Mouse (Mus musculus) forebrain, postnatal 0 days (tissue): Measurements from ENCODE around the gene Kbtbd8. TPM values are rescaled to one million over a fixed set of nuclear protein-coding genes. Genes with fewer than 3 reads are reported as not detected.

Experiments
- ATAC-seq: fragments of 200-750 bp; cut with Nextera tagmentation; 2 replicates; pipeline ENCODE4 v1.8.0; 2017; ENCODE audit warnings: mild to moderate bottlenecking, moderate library complexity
- DNase-seq: peaks from one replicate; pipeline ENCODE4 v3.0.0-alpha.2; 2015
- H3K27ac ChIP-seq: fragments of 300-500 bp; sonication (generic); 2 replicates; pipeline ENCODE4 v1.5.1; 2014; ENCODE audit warnings: low read depth, mild to moderate bottlenecking, antibody characterized with exemption, low read length, moderate library complexity, mixed read lengths
- H3K27me3 ChIP-seq: fragments of 300-500 bp; sonication (generic); 2 replicates; pipeline ENCODE4 v1.6.1; 2014; ENCODE audit warnings: mild to moderate bottlenecking, low read length, mixed read lengths; ENCODE audit not compliant: insufficient read depth
- H3K36me3 ChIP-seq: fragments of 300-500 bp; sonication (generic); 2 replicates; pipeline ENCODE4 v1.6.1; 2014; ENCODE audit warnings: mild to moderate bottlenecking, moderate library complexity; ENCODE audit not compliant: insufficient read depth
- H3K4me1 ChIP-seq: fragments of 300-500 bp; sonication (generic); 2 replicates; pipeline ENCODE4 v1.6.1; 2014; ENCODE audit warnings: antibody characterized with exemption; ENCODE audit not compliant: insufficient read depth
- H3K4me2 ChIP-seq: fragments of 300-500 bp; sonication (generic); 2 replicates; pipeline ENCODE4 v1.6.1; 2014; ENCODE audit warnings: low read depth, mild to moderate bottlenecking, moderate library complexity
- H3K4me3 ChIP-seq: fragments of 300-500 bp; sonication (generic); 2 replicates; pipeline ENCODE4 v1.5.1; 2014; ENCODE audit warnings: low read depth, low read length, mixed read lengths
- H3K9ac ChIP-seq: fragments of 300-500 bp; sonication (generic); 2 replicates; pipeline ENCODE4 v1.6.1; 2014; ENCODE audit warnings: mild to moderate bottlenecking
- H3K9me3 ChIP-seq: fragments of 300-500 bp; sonication (generic); 2 replicates; pipeline ENCODE4 v1.6.1; 2016; ENCODE audit warnings: low read length
- CTCF ChIP-seq: sonication (generic); IDR thresholded peaks from 2 replicates; pipeline ENCODE4 v1.5.1; 2016; ENCODE audit warnings: antibody characterized with exemption, control low read depth, low read depth
- WGBS: fragments of 180-500 bp; shearing (Covaris S2); extraction: QIAGEN DNeasy Blood & Tissue Kit; methylation state at CpG from one replicate; pipeline ENCODE4 v1.1.7; 2014; 5-methylcytosine and 5-hydroxymethylcytosine counted together
- polyA plus RNA-seq: library from polyadenylated mRNA; unstranded; fragments of >200 nt; fragmentation: Nextera tagmentation; extraction: Ambion mirVana; gene quantifications from 2 replicates; pipeline ENCODE4 v1.2.1, GENCODE M21; 2015
- total RNA-seq: library from RNA; depleted of rRNA; stranded (reverse); fragments of >200 nt; gene quantifications from 2 replicates; pipeline ENCODE4 v1.2.3, GENCODE M21; 2014; rRNA removed

Gene Kbtbd8
- total and polyA plus RNA-seq, 2 experiments from 2014 or later, result 1.3 to 6.0 TPM

GRCm38 (mm10) chr6:95174311-95175143 lies 57.5 kb downstream of the Kbtbd8 start:
- 0 out of 2 replicates have a peak overlapping the region, but pooled peaks have one; percentile 4 for H3K27ac ChIP-seq
- DNase-seq, result peak; percentile 54
- WGBS, result 15% methylated on average over 9 of the region's 9 CpGs

More at GRCm38 (mm10) chr6:95174311-95175143, 57.5 kb downstream of the Kbtbd8 start:
- peaks cover 6% of the 10 kb centered on the region; the same call in 1 of the 2 replicates for H3K4me1 ChIP-seq
- no peaks in the 10 kb centered on the region for H3K36me3 ChIP-seq
- H3K27me3 ChIP-seq, result no peaks in the 10 kb centered on the region
- no peak for TF ChIP-seq CTCF
- H3K4me3 ChIP-seq, result no peak overlapping the region
- H3K9me3 ChIP-seq, result no peaks in the 10 kb centered on the region
- peak; percentile 55 for ATAC-seq
- H3K9ac ChIP-seq, result no peak overlapping the region
- H3K4me2 ChIP-seq, result no peak overlapping the region

Other genes starting within 250 kb of the Kbtbd8 start
- gene Gm10234, start 204.9 kb downstream of the Kbtbd8 start, total RNA-seq, result not detected in 2 replicates
- gene Gm10234, start 204.9 kb downstream of the Kbtbd8 start, polyA plus RNA-seq, result not detected in 2 replicates